Mouse (Mus musculus): ENCODE measurements around the gene Fam24a.

GRCm38 (mm10) chr7:131329416-131329815, 4.2 kb upstream of the Fam24a start, which contains the start of gene Fam24b:
- TF ChIP-seq CTCF (IDR thresholded peaks at IDR 0.05 in 2 of 3, conservative IDR thresholded peaks at IDR 0.05 in 1 of 3; ENCODE audit: control insufficient read depth in 1 of 3, insufficient read depth in 1 of 3, low read depth in 2 of 3, low read length in 3 of 3, poor library complexity in 1 of 3, severe bottlenecking in 1 of 3) (no peak), TBP (IDR thresholded peaks at IDR 0.05; ENCODE audit: low read depth, low read length) (no peak), POLR2A (IDR thresholded peaks at IDR 0.05; ENCODE audit: control insufficient read depth in 1 of 2, insufficient read depth in 1 of 2, low read depth in 1 of 2, low read length in 2 of 2, poor library complexity in 1 of 2) (no peak), EP300 (IDR thresholded peaks at IDR 0.05; ENCODE audit: low read depth in 1 of 2, low read length in 2 of 2) (no peak), HCFC1 (IDR thresholded peaks at IDR 0.05; ENCODE audit: low read depth, low read length) (no peak), GATA1 (IDR thresholded peaks at IDR 0.05; ENCODE audit: low read depth, low read length) (no peak), RAD21 (IDR thresholded peaks at IDR 0.05; ENCODE audit: low read depth, low read length) (no peak), NRF1 (IDR thresholded peaks at IDR 0.05; ENCODE audit: insufficient read depth, low read depth, low read length, poor library complexity, severe bottlenecking) (no peak), CHD1 (IDR thresholded peaks at IDR 0.05; ENCODE audit: low read depth, low read length) (no peak), MEF2A (IDR thresholded peaks at IDR 0.05; ENCODE audit: extremely low read depth, insufficient replicate concordance, low read depth, low read length, poor library complexity, severe bottlenecking) (no peak), MYC (IDR thresholded peaks at IDR 0.05; ENCODE audit: low read depth, low read length) (no peak), RCOR1 (IDR thresholded peaks at IDR 0.05; ENCODE audit: low read depth, low read length) (no peak)

Data from MEL (cell line).